Mouse (Mus musculus) heart, postnatal 14 days (tissue): Measurements from ENCODE around the gene Kif2c. TPM values are rescaled to one million over a fixed set of nuclear protein-coding genes. Genes with fewer than 3 reads are reported as not detected.

Experiments used
- DNase-seq, 2 experiments: peaks; one replicate each; pipeline ENCODE4 v3.0.0; 2021 to 2022
- intact Hi-C: fragments of 180-260 bp; cut with DNase I; formaldehyde crosslinking; loops from one replicate; pipeline ENCODE4 v1.15.1; 2025
- long read RNA-seq, 2 experiments: library from polyadenylated mRNA; stranded (forward); transcript quantifications; one replicate each; pipeline ENCODE4 v2.0.0; 2021
- total RNA-seq, 2 experiments: library from RNA; stranded (reverse); gene quantifications; 2 replicates each; pipeline ENCODE4 v1.2.3; 2021

Gene Kif2c
- total RNA-seq: 1 to 10 TPM; 1.7 to 3.4 TPM
- long read RNA-seq, experiment 1, partial matches to known transcripts: 1 of 6 reads
- long read RNA-seq, experiment 1, other reads (novel, unspliced or antisense): 1 of 6 reads
- long read RNA-seq, experiment 2, partial matches to known transcripts: 0 of 6 reads
- long read RNA-seq, experiment 2, other reads (novel, unspliced or antisense): 3 of 6 reads

- DNase-seq: peak; percentile 90 to 94
- intact Hi-C loops: no loop called here
These were observed at the start of gene Kif2c for GRCm38 (mm10) chr4:117181863-117182758. Gene Kif2c, minus strand, starts transcription at chr4:117182639.

DNA sequence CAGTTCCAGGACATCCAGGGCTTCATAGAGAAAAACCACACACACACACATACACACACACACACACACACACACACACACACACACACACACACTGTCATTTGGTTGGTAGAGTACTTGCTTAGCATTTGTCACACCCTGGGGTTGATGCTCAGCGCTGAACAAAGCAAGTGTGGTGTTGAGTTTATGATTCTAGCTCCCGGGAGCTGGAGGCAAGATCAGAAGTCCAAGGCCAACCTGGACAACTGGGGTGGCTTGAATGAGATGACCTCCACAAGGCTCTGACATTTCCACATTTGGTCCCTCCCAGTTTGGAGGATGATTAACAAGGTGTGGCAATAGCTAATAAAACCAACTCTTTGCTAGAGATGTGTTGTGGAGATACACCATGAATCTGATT is 48.8 kb upstream of the Kif2c start:
- no peak for DNase-seq
- intact Hi-C loops: loop anchor here (2.0 kb wide), 1 partner anchor 36 kb away; no protein-coding TSS in a partner anchor

DNA sequence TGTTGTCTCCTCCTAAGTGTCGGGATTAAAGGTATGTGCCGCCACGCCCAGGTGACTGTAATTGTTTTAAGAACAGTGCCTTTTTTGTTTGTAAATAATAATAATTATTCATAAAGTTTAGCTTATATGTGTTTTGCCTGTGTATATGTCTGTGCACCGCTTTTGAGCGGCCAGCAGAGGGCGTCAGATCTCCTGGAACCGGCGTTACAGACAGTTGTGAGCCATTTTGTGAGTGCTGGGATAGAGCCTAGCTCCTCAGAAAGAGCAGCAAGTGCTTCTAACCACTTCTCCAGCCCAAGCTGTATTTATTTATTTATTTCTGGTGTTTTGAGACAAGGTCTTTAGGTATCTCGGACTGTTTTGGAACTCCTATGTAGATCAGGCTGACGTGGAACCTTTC is 47.9 kb upstream of the Kif2c start:
- intact Hi-C loops: loop anchor here (2.0 kb wide), 1 partner anchor 36 kb away; no protein-coding TSS in a partner anchor
- no peak for DNase-seq

DNA sequence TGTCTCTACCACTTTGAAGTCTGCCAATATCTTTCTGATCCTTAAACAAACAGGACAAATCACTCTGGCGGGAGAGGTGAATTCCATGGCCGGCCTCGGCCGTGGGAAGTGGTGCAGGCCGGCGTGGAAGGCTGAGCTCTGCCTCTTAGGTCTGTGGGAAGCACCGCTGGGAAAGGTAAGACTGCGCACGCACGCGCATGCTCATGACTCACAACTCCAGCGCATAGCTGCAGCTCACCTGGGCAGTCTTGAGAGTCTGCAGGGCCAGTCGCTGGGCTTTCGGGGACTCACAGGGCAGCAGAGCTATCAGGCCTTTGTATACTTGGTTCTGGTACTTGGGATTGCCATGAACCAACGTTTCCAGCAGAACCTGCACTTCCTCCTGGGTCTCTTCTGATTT is 47.2 kb upstream of the Kif2c start:
- no peak for DNase-seq
- intact Hi-C loops: no loop called here

GRCm38 (mm10) chr4:117225250-117225649 is 42.8 kb upstream of the Kif2c start:
- intact Hi-C loops: no loop called here

GRCm38 (mm10) chr4:117224122-117224521 is 41.7 kb upstream of the Kif2c start:
- intact Hi-C loops: no loop called here
- no peak for DNase-seq

More at GRCm38 (mm10) chr4:117225250-117225649, 42.8 kb upstream of the Kif2c start:
- no peak for DNase-seq

GRCm38 (mm10) chr4:117223001-117223400 is 40.6 kb upstream of the Kif2c start:
- intact Hi-C loops: no loop called here
- DNase-seq: no peak

GRCm38 (mm10) chr4:117221836-117222235 is 39.4 kb upstream of the Kif2c start:
- intact Hi-C loops: no loop called here
- DNase-seq: peak in 1 of 2 experiments; percentile 31

DNA sequence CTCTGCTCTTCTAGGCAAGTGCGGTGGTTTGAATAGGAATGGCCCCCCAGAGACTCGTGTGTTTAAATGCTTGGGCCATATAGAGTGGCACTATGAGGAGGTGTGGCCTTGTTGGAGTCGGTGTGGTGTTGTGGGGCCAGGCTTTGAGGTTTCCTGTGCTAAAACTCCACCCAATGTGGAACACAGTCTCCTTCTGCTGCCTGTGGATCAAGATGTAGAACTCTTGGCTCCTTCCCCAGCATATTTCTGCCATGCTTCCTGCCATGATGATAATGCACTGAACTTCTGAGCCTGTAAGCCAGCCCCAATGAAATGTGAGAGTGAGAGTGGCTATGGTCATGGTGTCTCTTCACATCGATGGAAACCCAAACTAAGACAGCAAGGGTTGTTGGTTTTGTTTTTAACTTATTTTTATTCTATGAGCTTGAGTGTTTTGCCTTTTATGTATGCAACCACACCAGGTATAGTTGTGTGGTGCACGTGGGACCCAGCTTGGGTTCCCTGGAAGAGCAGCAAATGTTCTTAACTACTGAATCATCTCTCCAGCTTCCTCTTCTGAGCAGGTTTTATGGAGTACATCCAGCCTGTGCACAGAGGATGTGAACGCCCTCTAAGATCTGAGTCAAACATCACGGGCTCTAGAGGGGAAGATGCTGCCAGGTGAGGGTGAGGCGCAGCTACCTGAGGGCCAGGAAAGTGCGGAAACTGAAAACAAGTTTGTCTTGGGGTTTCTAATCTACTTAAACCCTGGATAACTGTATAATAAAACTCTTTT is 38.5 kb upstream of the Kif2c start:
- DNase-seq: no peak
- intact Hi-C loops: no loop called here

- DNase-seq: peak; percentile 62 to 69
- intact Hi-C loops: loop anchor here (5.0 kb wide), 1 partner anchor 76 kb away; no protein-coding TSS in a partner anchor
These were observed 36.2 kb upstream of the Kif2c start for GRCm38 (mm10) chr4:117218517-117219219.

DNA sequence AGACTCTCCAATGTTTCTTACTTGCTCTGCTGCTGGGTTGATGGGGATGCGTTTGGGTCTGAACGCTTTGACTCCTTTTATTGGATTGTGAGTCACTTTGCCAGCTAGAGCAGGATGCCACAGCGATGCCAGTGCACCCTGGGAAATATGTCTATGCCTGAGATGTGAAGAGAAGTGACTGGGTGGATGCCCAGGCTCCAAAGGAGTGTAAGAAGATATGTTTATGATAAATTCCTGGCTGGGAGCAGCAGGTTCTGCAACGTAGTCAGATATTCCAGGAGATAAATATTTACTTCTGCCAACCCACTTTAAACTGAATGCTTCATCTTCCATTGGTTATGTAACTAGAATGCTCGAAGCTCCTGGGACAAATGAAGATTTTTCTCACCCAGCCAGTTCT is 34.6 kb upstream of the Kif2c start:
- DNase-seq: no peak
- intact Hi-C loops: loop anchor here (5.0 kb wide), 1 partner anchor 75 kb away; no protein-coding TSS in a partner anchor

DNA sequence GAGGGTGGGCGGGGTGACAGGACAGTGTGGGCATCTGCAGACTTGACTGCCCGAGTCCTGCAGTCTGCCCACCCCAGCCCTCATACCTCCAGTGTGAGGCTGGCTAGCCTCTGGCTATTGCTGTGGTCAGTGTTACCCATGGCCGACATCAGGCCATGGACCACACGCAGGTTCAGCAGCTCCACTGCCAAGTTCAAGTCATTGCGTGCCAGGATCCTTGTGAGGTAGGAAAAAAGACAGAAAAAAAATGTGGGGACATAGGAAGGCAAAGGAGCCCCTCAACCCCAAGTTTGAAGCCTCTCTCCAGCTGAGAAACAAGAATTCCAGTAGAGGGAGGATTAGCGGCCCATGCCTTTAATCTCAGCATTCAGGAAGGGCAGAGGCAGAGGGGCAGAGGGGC is 31.8 kb upstream of the Kif2c start:
- intact Hi-C loops: no loop called here
- no peak for DNase-seq

GRCm38 (mm10) chr4:117210147-117211074 is 28.0 kb upstream of the Kif2c start:
- peak; percentile 79 to 85 for DNase-seq
- intact Hi-C loops: no loop called here

DNA sequence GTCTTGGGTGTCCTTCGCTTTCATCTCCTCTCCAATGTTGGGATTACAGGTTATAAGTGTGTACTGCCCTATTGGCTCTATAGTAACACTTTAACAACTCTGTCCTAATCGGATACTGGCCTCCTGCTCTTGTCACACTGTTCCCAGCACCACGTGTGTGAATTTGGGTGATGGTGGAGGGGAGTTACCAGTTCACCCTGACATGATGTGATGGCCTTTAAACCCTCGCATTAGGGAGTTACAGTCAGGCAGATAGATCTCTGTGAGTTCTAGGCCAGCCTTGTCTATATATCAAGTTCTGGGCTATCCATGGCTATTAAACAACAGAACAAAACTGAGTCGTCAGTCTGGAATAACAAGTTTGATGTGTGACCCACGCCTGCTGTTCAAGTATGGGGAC is 27.2 kb upstream of the Kif2c start:
- intact Hi-C loops: no loop called here
- DNase-seq: no peak

DNA sequence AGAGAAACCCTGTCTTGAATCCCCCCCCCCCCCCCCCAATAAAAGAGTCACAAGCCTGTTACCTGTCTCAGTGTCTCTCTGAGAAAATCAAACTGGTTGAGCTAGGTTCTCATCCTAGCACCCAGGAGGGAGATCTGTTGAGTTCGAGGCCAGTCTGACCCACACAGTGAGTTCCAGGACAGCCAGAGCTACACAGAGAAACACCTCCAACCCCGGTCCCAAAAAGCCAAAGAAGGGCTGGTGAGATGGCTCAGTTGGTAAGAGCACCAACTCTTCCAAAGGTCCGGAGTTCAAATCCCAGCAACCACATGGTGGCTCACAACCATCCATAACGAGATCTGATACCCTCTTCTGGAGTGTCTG is 20.5 kb upstream of the Kif2c start:
- intact Hi-C loops: no loop called here
- DNase-seq: no peak

DNA sequence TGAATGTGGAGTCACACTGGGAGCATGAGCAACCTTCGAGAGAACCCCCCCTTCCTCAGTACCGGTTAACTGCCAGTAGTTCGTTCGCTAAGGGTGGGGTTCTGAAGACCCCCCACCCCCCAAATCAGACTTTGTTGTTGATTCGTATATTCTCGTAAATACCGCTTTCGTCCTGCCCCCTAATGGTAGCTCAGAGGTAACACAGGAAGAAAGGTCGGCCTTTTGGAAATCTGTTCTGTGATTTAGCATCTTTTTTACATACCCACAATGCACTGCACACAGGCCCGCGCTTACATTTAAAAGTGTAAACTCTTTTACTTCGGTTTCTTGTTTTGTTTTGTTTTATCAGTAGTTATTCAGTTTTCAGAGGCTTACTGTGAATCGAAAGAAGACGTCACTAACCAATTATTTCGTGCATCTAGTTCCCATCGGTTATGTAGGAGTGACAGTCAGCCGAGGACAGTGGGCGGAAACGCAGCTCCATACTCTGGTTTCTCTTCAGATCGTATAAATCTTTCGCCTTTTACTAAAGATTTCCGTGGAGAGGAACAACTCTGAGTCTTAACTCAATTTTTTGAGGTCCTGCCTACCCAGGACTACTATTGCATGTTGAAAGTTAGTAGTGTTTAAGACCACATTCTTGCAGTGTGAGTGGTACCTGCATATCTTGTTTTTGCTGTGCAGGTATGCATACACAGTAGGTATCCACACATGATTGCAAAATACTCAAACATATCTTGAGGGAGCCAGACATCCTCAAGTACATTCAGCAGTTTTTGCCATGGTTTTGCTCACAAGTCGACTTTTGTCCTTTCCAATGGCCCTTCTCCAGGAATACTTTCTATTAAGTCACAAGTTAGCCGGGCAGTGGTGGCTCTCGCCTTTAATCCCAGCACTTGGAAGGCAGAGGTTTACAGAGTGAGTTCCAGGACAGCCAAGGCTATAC is 19.9 kb upstream of the Kif2c start:
- intact Hi-C loops: no loop called here
- DNase-seq: peak; percentile 19 to 64

DNA sequence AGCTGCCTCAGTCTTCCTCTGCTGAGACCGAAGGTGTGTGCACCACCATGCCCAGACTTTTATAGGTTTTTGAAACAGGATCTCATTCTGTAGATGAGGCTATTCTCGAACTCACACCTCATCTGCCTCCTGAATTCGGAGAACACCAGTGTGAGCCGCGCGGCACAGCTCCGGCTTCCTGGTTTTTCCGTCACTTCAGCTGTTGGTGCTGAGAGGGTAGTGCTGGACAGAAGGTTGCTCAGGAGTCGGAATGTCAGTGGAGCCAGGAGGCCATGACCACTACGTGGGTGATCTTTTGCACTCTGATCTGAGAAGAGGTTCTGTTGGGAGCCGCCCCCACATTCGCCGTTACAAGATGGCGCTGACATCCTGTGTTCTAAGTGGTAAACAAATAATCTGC is 9.4 kb upstream of the Kif2c start:
- intact Hi-C loops: no loop called here
- no peak for DNase-seq

DNA sequence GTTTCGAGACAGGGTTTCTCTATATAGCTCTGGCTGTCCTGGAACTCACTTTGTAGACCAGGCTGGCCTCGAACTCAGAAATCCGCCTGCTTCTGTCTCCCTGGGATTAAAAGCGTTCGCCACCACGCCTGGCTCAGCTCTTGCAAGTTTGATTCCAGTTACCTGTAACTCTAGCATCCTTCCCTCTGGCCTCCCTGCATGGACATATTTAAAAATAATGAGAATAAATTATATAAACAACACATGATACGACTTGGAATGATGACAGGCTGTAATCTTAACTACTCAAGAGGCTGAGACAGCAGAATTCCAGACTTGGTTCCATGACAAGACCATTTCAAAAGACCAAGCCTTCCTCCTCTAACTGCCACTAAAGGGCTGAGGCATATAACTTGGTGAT is 8.2 kb upstream of the Kif2c start:
- intact Hi-C loops: no loop called here
- no peak for DNase-seq
